Mouse (Mus musculus) MEL (cell line): ENCODE results near the gene Ergic3. TPM values are rescaled to one million over a fixed set of nuclear protein-coding genes. Genes with fewer than 3 reads are reported as not detected.

Experiments
- DNase-seq: peaks from one replicate; pipeline ENCODE4 v3.0.0; 2011; ENCODE audit warnings: low read depth, low spot score
- H3K27ac ChIP-seq: 2 replicates; pipeline ENCODE4 v1.5.1; 2012; ENCODE audit warnings: low read depth, mild to moderate bottlenecking, control low read depth, low read length, moderate library complexity; ENCODE audit not compliant: control insufficient read depth
- H3K27me3 ChIP-seq, 2 experiments: fragments of 150-350 bp in 1 of 2; sonication (generic) in 1 of 2; 2 replicates each; pipeline ENCODE4 v1.6.1; 2012; ENCODE audit warnings: low read length in 2 of 2, mild to moderate bottlenecking in 2 of 2, improper control_type of control experiment in 1 of 2, moderate library complexity in 1 of 2; ENCODE audit not compliant: insufficient read depth in 2 of 2, control insufficient read depth in 1 of 2
- H3K36me3 ChIP-seq, 2 experiments: 2 replicates each; pipeline ENCODE4 v1.6.1; 2012 to 2014; ENCODE audit warnings: low read length in 2 of 2, improper control_type of control experiment in 1 of 2, inconsistent platforms in 1 of 2, mild to moderate bottlenecking in 1 of 2; ENCODE audit not compliant: insufficient read depth in 2 of 2, control insufficient read depth in 1 of 2
- H3K4me1 ChIP-seq, 2 experiments: fragments of 150-350 bp in 1 of 2; sonication (generic) in 1 of 2; 2 replicates each; pipeline ENCODE4 v1.6.1; 2012; ENCODE audit warnings: low read length in 2 of 2, improper control_type of control experiment in 1 of 2, mild to moderate bottlenecking in 1 of 2; ENCODE audit not compliant: insufficient read depth in 2 of 2, control insufficient read depth in 1 of 2
- H3K4me3 ChIP-seq, 2 experiments: fragments of 150-350 bp in 1 of 2; sonication (generic) in 1 of 2; 2 replicates each; pipeline ENCODE4 v1.5.1; 2012; ENCODE audit warnings: low read depth in 2 of 2, low read length in 2 of 2, mild to moderate bottlenecking in 2 of 2, moderate library complexity in 2 of 2, control low read depth in 1 of 2, improper control_type of control experiment in 1 of 2; ENCODE audit not compliant: control insufficient read depth in 1 of 2, insufficient read depth in 1 of 2
- H3K79me2 ChIP-seq: 2 replicates; pipeline ENCODE4 v1.6.1; 2012; ENCODE audit warnings: mild to moderate bottlenecking, low read length, moderate library complexity; ENCODE audit not compliant: control insufficient read depth, poor library complexity, insufficient read depth
- H3K9ac ChIP-seq: 2 replicates; pipeline ENCODE4 v1.6.1; 2012; ENCODE audit warnings: low read depth, mild to moderate bottlenecking, control low read depth, low read length, moderate library complexity; ENCODE audit not compliant: control insufficient read depth, poor library complexity, severe bottlenecking
- H3K9me3 ChIP-seq: fragments of 150-350 bp; sonication (generic); replicated peaks from 2 replicates; pipeline ENCODE4 v1.6.1; 2012; ENCODE audit warnings: mild to moderate bottlenecking, low read length, improper control_type of control experiment, moderate library complexity; ENCODE audit not compliant: insufficient read depth
- BHLHE40 ChIP-seq: IDR thresholded peaks from 2 replicates; pipeline ENCODE4 v1.6.1; 2012; ENCODE audit warnings: low read depth, mild to moderate bottlenecking, inconsistent platforms, low read length, improper control_type of control experiment, borderline replicate concordance
- CHD1 ChIP-seq: IDR thresholded peaks from 2 replicates; pipeline ENCODE4 v1.6.1; 2012; ENCODE audit warnings: low read depth, mild to moderate bottlenecking, inconsistent platforms, low read length, improper control_type of control experiment
- CHD2 ChIP-seq: IDR thresholded peaks from 2 replicates; pipeline ENCODE4 v1.6.1; 2011; ENCODE audit warnings: low read length, improper control_type of control experiment
- CTCF ChIP-seq, 3 experiments: IDR thresholded peaks in 2 of 3; conservative IDR thresholded peaks in 1 of 3; 2 replicates each; pipeline ENCODE4 v1.5.1; 2011 to 2012; ENCODE audit warnings: low read length in 3 of 3, low read depth in 2 of 3, mild to moderate bottlenecking in 2 of 3, improper control_type of control experiment in 1 of 3, inconsistent platforms in 1 of 3, mixed read lengths in 1 of 3, moderate library complexity in 1 of 3; ENCODE audit not compliant: control insufficient read depth in 1 of 3, insufficient read depth in 1 of 3, poor library complexity in 1 of 3, severe bottlenecking in 1 of 3
- E2F4 ChIP-seq: IDR thresholded peaks from 2 replicates; pipeline ENCODE4 v1.6.1; 2011; ENCODE audit warnings: low read depth, low read length, improper control_type of control experiment, borderline replicate concordance
- ELF1 ChIP-seq: IDR thresholded peaks from 2 replicates; pipeline ENCODE4 v1.6.1; 2014; ENCODE audit warnings: low read depth, mild to moderate bottlenecking, inconsistent platforms, low read length, improper control_type of control experiment, moderate library complexity
- EP300 ChIP-seq, 2 experiments: IDR thresholded peaks; 2 replicates each; pipeline ENCODE4 v1.6.1; 2011; ENCODE audit warnings: improper control_type of control experiment in 2 of 2, low read length in 2 of 2, low read depth in 1 of 2, mild to moderate bottlenecking in 1 of 2
- ETS1 ChIP-seq: IDR thresholded peaks from 2 replicates; pipeline ENCODE4 v1.6.1; 2012; ENCODE audit warnings: low read depth, mild to moderate bottlenecking, inconsistent platforms, low read length, improper control_type of control experiment, moderate library complexity
- GATA1 ChIP-seq: IDR thresholded peaks from 2 replicates; pipeline ENCODE4 v1.6.1; 2011; ENCODE audit warnings: low read depth, low read length, improper control_type of control experiment
- JUND ChIP-seq: IDR thresholded peaks from 2 replicates; pipeline ENCODE4 v1.6.1; 2011; ENCODE audit warnings: low read depth, mild to moderate bottlenecking, improper control_type of control experiment, low read length
- KAT2A ChIP-seq: conservative IDR thresholded peaks from 2 replicates; pipeline ENCODE4 v1.6.1; 2012; ENCODE audit warnings: low read depth, low read length, improper control_type of control experiment, inconsistent platforms
- MAFK ChIP-seq: IDR thresholded peaks from 2 replicates; pipeline ENCODE4 v1.6.1; 2011; ENCODE audit warnings: low read depth, mild to moderate bottlenecking, low read length, improper control_type of control experiment, borderline replicate concordance
- MAX ChIP-seq: IDR thresholded peaks from 2 replicates; pipeline ENCODE4 v1.6.1; 2011; ENCODE audit warnings: low read length, improper control_type of control experiment
- MAZ ChIP-seq: IDR thresholded peaks from 2 replicates; pipeline ENCODE4 v1.6.1; 2012; ENCODE audit warnings: low read depth, mild to moderate bottlenecking, inconsistent platforms, low read length, improper control_type of control experiment
- MXI1 ChIP-seq: IDR thresholded peaks from 2 replicates; pipeline ENCODE4 v1.6.1; 2011; ENCODE audit warnings: mild to moderate bottlenecking, low read depth, low read length, improper control_type of control experiment
- MYB ChIP-seq: IDR thresholded peaks from 2 replicates; pipeline ENCODE4 v1.6.1; 2011; ENCODE audit warnings: mild to moderate bottlenecking, low read depth, low read length, improper control_type of control experiment
- MYC ChIP-seq: IDR thresholded peaks from 2 replicates; pipeline ENCODE4 v1.6.1; 2011; ENCODE audit warnings: low read depth, mild to moderate bottlenecking, low read length, improper control_type of control experiment, moderate library complexity
- NELFE ChIP-seq: IDR thresholded peaks from 2 replicates; pipeline ENCODE4 v1.6.1; 2011; ENCODE audit warnings: low read depth, low read length, improper control_type of control experiment
- NRF1 ChIP-seq: IDR thresholded peaks from 2 replicates; pipeline ENCODE4 v1.6.1; 2014; ENCODE audit warnings: low read depth, mild to moderate bottlenecking, inconsistent platforms, low read length, improper control_type of control experiment, moderate library complexity; ENCODE audit not compliant: poor library complexity, insufficient read depth, severe bottlenecking
- POLR2A ChIP-seq, 2 experiments: IDR thresholded peaks; 2 replicates each; pipeline ENCODE4 v1.6.1; 2011 to 2012; ENCODE audit warnings: low read length in 2 of 2, mild to moderate bottlenecking in 2 of 2, control low read depth in 1 of 2, improper control_type of control experiment in 1 of 2, low read depth in 1 of 2, moderate library complexity in 1 of 2; ENCODE audit not compliant: control insufficient read depth in 1 of 2, insufficient read depth in 1 of 2, poor library complexity in 1 of 2
- POLR2AphosphoS2 ChIP-seq: IDR thresholded peaks from 2 replicates; pipeline ENCODE4 v1.6.1; 2011; ENCODE audit warnings: low read length, improper control_type of control experiment
- POLR2AphosphoS5 ChIP-seq: IDR thresholded peaks from 2 replicates; pipeline ENCODE4 v1.6.1; 2012; ENCODE audit warnings: low read depth, borderline replicate concordance, mild to moderate bottlenecking, inconsistent platforms, low read length, moderate library complexity, mixed read lengths
- RAD21 ChIP-seq: IDR thresholded peaks from 2 replicates; pipeline ENCODE4 v1.6.1; 2011; ENCODE audit warnings: mild to moderate bottlenecking, low read depth, low read length, improper control_type of control experiment
- RCOR1 ChIP-seq: IDR thresholded peaks from 2 replicates; pipeline ENCODE4 v1.6.1; 2012; ENCODE audit warnings: low read depth, mild to moderate bottlenecking, inconsistent platforms, low read length, improper control_type of control experiment
- SIN3A ChIP-seq: IDR thresholded peaks from 2 replicates; pipeline ENCODE4 v1.6.1; 2012; ENCODE audit warnings: low read length, improper control_type of control experiment, inconsistent platforms
- SMC3 ChIP-seq: IDR thresholded peaks from 2 replicates; pipeline ENCODE4 v1.6.1; 2011; ENCODE audit warnings: low read depth, low read length, improper control_type of control experiment
- TAL1 ChIP-seq: IDR thresholded peaks from 2 replicates; pipeline ENCODE4 v1.6.1; 2012; ENCODE audit warnings: mild to moderate bottlenecking, inconsistent platforms, low read length, moderate library complexity, mixed read lengths
- TCF12 ChIP-seq: IDR thresholded peaks from 2 replicates; pipeline ENCODE4 v1.6.1; 2014; ENCODE audit warnings: low read depth, mild to moderate bottlenecking, inconsistent platforms, low read length, improper control_type of control experiment, moderate library complexity
- UBTF ChIP-seq: IDR thresholded peaks from 2 replicates; pipeline ENCODE4 v1.6.1; 2012; ENCODE audit warnings: low read depth, mild to moderate bottlenecking, inconsistent platforms, low read length, improper control_type of control experiment, moderate library complexity, borderline replicate concordance; ENCODE audit not compliant: insufficient read depth
- USF1 ChIP-seq: IDR thresholded peaks from 2 replicates; pipeline ENCODE4 v1.6.1; 2014; ENCODE audit warnings: low read depth, mild to moderate bottlenecking, inconsistent platforms, low read length, improper control_type of control experiment, moderate library complexity
- USF2 ChIP-seq, 2 experiments: IDR thresholded peaks; 2 replicates each; pipeline ENCODE4 v1.6.1; 2011 to 2012; ENCODE audit warnings: improper control_type of control experiment in 2 of 2, low read length in 2 of 2, borderline replicate concordance in 1 of 2, inconsistent platforms in 1 of 2, low read depth in 1 of 2, mild to moderate bottlenecking in 1 of 2; ENCODE audit not compliant: insufficient read depth in 1 of 2
- ZC3H11A ChIP-seq: IDR thresholded peaks from 2 replicates; pipeline ENCODE4 v1.6.1; 2012; ENCODE audit warnings: low read depth, mild to moderate bottlenecking, inconsistent platforms, low read length, improper control_type of control experiment
- ZKSCAN1 ChIP-seq: IDR thresholded peaks from 2 replicates; pipeline ENCODE4 v1.6.1; 2012; ENCODE audit warnings: low read depth, mild to moderate bottlenecking, inconsistent platforms, low read length, improper control_type of control experiment, moderate library complexity
- ZMIZ1 ChIP-seq: IDR thresholded peaks from 2 replicates; pipeline ENCODE4 v1.6.1; 2012; ENCODE audit warnings: low read depth, mild to moderate bottlenecking, inconsistent platforms, low read length, improper control_type of control experiment, moderate library complexity
- ZNF384 ChIP-seq: IDR thresholded peaks from 2 replicates; pipeline ENCODE4 v1.6.1; 2012; ENCODE audit warnings: low read depth, mild to moderate bottlenecking, inconsistent platforms, low read length, improper control_type of control experiment
- polyA plus RNA-seq, 2 experiments: library from polyadenylated mRNA; stranded (reverse) in 1 of 2; unstranded in 1 of 2; fragments of >175 nt in 1 of 2; fragments of >200 nt in 1 of 2; gene quantifications; 2 replicates each; pipeline versions ENCODE4 v1.2.1 to v1.2.4; 2012; ENCODE audit warnings: low replicate concordance in 2 of 2, low read depth in 1 of 2; ENCODE audit not compliant: insufficient read length in 2 of 2, insufficient read depth in 1 of 2, missing spikeins in 1 of 2
- total RNA-seq: library from RNA; depleted of rRNA; stranded (reverse); fragments of 300-350 nt; gene quantifications from 2 replicates; pipeline ENCODE4 v1.2.3, GENCODE M21; 2012

Ergic3 gene
- total and polyA plus RNA-seq, 3 experiments = 86.9 to 168 TPM; not detected in 1

- Histone ChIP-seq H3K27ac (peak within 1 kb of the TSS; percentile 69), H3K36me3 (peaks cover 2 to 4% of the 10 kb centered on the region in 2 experiments; a peak in 3 of 4 replicates), H3K79me2 (peaks cover 3% of the 10 kb centered on the region; the same call in 1 of the 2 replicates), H3K4me1 (peaks cover 0 to 9% of the 10 kb centered on the region in 2 experiments; a peak in 3 of 4 replicates), H3K27me3 (peaks cover 0 to 2% of the 10 kb centered on the region in 2 experiments; a peak in 1 of 4 replicates), H3K4me3 (peak within 1 kb of the TSS; percentile 89 to 99), H3K9ac (peak within 1 kb of the TSS; percentile 97), H3K9me3 (no peaks in the 10 kb centered on the region)
- DNase-seq = peak; percentile 86
- no peak for TF ChIP-seq MAFK
- TF ChIP-seq KAT2A = no peak
- no peak for TF ChIP-seq GATA1
- TF ChIP-seq CHD2 = peak; percentile 77
- peak; percentile 93; the same call in 1 of the 2 replicates for TF ChIP-seq MXI1
- peak; percentile 59; the same call in 1 of the 2 replicates for TF ChIP-seq MYC
- TF ChIP-seq BHLHE40 = 0 out of 2 replicates have a peak, but pooled peaks have one; percentile 46
- TF ChIP-seq POLR2A (IDR thresholded peaks at IDR 0.05; ENCODE audit: control insufficient read depth in 1 of 2, insufficient read depth in 1 of 2, low read depth in 1 of 2, low read length in 2 of 2, poor library complexity in 1 of 2) = peak; percentile 61 to 80; a peak in 3 of 4 replicates
- no peak for TF ChIP-seq RAD21
- no peak for TF ChIP-seq ZC3H11A
- TF ChIP-seq POLR2AphosphoS2 = no peak; the same call in 1 of the 2 replicates
- no peak for TF ChIP-seq MYB
- TF ChIP-seq ETS1 = peak; percentile 69
- TF ChIP-seq SMC3 = no peak
- peak; percentile 39; the same call in 1 of the 2 replicates for TF ChIP-seq USF1
- TF ChIP-seq ZKSCAN1 = no peak
- peak; percentile 73; the same call in 1 of the 2 replicates for TF ChIP-seq MAX
- TF ChIP-seq NELFE = peak; percentile 69
- no peak for TF ChIP-seq JUND
- TF ChIP-seq TAL1 = no peak
- TF ChIP-seq CTCF (IDR thresholded peaks at IDR 0.05 in 2 of 3, conservative IDR thresholded peaks at IDR 0.05 in 1 of 3; ENCODE audit: control insufficient read depth in 1 of 3, insufficient read depth in 1 of 3, low read depth in 2 of 3, low read length in 3 of 3, poor library complexity in 1 of 3, severe bottlenecking in 1 of 3) = no peak
- TF ChIP-seq POLR2AphosphoS5 = no peak
- no peak for TF ChIP-seq CHD1
- TF ChIP-seq SIN3A = peak; percentile 47
- 0 out of 2 replicates have a peak, but pooled peaks have one; percentile 33 for TF ChIP-seq TCF12
- TF ChIP-seq EP300 (IDR thresholded peaks at IDR 0.05; ENCODE audit: low read depth in 1 of 2, low read length in 2 of 2) = no peak
- TF ChIP-seq USF2 (IDR thresholded peaks at IDR 0.05; ENCODE audit: borderline replicate concordance in 1 of 2, insufficient read depth in 1 of 2, low read depth in 1 of 2, low read length in 2 of 2) = no peak
- no peak for TF ChIP-seq E2F4
- no peak for TF ChIP-seq RCOR1
- no peak for TF ChIP-seq ZMIZ1
- no peak for TF ChIP-seq MAZ
- no peak; the same call in 1 of the 2 replicates for TF ChIP-seq UBTF
- TF ChIP-seq NRF1 = no peak
- no peak for TF ChIP-seq ELF1
- no peak for TF ChIP-seq ZNF384
These were observed 57.5 kb downstream of the Ergic3 start, which contains the start of gene Spag4 for GRCm38 (mm10) chr2:156065099-156066041. Gene Spag4, plus strand, starts transcription at chr2:156065175.
